Mouse (Mus musculus) heart, adult 9 months (tissue): Measurements from ENCODE around the gene Col6a5.
"Not testable (repeated sequence)": the region's sequence is repeated elsewhere in the genome, so short reads cannot be mapped to it uniquely, and the experiment has no call there.

Experiments
- DNase-seq, 2 experiments: peaks; one replicate each; pipeline ENCODE4 v3.0.0; 2022; ENCODE audit warnings: low spot score in 2 of 2

Gene Col6a5

DNA sequence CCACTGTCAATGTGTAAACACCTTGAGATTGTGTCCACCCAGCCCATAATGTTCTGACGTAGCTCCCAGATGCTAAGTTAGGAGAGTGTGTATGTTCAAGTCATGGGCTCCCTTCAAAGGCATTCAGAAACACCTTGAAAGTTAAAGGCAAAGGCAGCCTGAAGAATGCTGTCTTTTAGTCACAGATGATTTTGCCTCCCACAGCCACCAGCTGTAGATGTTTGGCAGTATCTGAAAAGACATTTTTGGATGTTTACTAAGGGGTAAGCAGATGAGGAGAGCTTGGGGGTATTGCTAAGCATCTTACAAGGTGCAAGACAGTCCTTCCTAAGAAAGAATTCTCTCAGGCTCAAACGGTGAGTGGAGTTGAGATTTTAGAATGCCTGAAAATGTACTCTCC lies 50.3 kb downstream of the Col6a5 start:
- DNase-seq: no peak

DNA sequence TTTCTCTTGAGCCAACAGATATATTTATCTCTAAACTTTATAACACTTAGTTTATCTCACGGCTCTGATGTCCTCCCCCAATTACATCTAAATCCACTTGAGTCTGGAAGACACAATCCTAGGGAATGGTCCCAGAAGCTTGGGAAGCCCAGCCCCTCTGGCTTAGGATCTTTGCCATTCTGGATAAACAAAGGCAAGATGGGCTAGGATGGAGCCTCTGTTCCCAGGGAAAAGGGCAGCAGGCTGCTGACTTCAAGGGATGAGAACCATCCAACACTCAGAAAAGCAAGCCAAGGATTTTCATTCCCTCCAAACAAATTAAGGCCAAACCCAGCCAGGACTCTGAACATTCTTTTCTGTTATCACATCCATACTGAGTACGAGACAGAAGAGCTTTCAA lies 51.1 kb downstream of the Col6a5 start:
- no peak for DNase-seq

DNA sequence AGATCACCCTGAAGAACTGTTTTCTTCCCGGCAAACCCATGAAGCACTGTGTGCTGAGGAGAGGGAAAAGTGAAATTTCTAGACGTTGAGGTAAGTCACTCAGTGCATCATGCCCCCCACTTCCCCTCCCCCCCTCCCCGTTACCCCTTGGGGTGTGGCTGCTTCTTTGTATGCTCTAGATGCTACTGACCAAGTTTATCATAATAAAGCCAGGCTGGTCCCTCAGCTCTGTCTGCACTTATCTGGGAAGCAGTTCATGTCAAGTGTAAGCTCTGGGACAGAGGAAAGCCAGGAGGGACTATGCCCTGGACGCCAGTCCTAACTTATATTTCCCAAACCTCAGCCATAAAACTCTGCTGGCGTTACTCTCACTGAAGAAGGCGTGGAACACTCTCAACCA lies 53.0 kb downstream of the Col6a5 start:
- no peak for DNase-seq

DNA sequence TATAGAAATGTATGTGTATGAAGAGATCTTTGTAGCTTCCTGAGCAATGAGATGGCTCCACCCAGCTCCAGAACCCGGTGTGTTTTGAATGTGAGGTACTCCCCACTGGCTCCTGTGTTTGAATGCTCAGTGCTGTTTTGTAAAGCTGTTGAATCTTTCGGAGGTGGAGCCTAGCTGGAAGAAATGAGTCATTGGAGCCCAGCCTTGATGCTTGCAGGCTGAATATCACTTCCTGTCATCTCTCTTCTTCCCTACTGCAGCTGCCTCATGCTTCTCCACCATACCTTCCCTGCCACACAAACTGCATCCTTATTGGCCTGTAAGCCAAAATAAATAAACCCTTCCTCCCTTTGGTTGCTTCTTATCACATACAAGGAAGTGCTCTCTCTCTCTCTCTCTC lies 72.9 kb downstream of the Col6a5 start:
- peak in 1 of 2 experiments; percentile 7 for DNase-seq

DNA sequence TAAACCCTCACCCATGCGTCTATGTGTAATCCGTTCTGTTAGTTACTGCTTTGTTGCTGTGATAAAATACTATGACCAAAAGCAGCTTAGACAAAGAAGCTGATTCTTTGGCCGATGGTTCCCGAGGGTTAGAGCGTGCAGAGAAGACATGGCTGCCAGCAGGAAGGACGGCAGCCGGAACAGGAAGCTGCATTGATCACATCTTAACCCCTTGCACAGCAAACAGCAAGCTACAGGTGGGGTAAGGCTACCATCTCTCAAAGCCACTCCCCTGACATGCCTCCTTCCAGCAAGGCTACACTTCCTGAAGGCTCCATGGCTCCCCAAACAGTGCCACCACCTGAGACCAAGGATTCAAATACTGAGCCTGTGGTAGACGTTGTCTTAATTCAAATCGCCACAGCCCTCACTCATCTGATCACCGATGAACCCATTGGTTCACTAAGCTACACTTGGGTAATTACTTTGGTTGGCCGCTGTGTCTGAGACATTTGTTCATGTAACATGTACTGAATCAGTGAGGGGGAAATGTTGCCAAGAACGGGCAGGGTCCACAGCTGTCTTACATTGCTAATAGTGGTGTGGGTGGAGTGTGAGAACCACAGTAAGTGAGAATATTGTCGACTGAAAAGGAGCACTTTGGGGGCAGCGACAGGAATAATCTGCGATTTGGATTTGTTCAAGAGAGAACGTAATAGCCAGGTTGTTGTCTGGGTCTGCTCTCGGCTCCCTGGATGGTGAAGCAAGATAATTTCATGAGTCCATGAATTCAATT lies 75.6 kb downstream of the Col6a5 start:
- DNase-seq: no peak

DNA sequence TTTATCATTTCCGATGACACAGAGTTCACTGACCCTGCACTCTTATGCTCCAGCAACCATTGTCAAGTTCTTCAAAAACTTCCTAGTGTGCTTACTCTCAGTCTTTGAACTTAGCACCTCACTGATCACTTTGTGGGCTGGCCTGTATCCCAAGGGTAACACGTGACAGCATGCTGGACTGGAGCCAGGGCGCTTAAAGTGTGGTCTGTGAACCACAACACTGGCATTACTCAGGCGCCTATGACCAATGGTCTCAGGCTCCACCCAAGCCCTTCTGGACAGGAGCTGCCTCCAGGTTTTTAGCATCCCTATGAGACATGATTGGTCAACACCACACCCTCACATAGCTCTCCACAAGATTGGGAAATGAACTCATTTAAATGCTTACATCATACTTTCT lies 79.7 kb downstream of the Col6a5 start:
- DNase-seq: no peak

DNA sequence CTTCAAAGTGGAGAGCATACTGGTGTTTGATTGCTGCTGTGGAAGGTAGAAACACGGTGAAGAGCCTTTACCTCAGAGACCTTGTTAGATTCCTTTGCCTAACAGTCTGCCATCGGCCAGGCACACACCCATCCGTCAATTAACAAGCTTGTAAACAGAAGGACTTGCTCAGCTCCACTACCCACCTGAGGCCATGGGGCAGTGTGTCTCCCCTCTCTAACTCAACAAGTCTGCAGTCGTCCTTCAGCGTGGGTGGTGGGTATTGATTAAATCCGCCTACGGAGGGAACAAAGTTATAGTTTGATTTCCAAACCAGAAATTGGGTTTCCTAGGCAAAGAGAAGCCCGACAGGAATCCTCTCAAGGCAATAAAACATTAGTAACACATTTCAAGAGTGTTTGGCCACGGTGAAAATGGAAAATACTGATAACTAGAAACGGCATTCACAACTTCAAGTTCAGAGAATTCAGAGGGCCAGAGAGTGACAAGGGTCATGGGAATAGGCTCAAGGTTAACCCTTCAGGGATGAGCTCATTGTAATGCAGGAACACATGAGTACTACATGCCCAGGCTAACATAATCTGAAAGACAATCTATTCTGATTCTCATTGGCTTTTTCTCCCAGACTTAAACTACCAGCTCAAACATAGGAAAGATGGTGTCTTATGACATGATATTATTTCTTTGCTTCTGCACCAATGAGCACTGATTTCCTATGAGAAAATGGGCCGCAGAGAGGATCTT lies 81.9 kb downstream of the Col6a5 start:
- DNase-seq: no peak

DNA sequence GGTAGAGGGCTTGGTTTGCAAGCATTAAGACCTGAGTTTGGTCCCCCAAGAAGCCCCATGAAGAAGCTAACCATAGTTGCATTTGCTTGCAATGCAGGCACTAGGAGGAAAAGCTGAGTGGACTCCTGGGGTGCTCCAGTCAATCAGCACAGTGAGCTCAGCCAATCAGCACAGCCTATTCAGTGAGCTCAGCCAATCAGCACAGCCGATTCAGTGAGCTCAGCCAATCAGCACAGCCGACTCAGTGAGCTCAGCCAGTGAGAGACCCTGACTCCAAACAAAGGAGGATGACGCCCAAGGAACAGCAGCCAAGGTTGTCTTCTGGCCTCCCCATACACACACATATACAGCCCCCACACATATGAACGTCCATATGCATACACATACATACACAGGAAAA lies 84.3 kb downstream of the Col6a5 start:
- DNase-seq: no peak

DNA sequence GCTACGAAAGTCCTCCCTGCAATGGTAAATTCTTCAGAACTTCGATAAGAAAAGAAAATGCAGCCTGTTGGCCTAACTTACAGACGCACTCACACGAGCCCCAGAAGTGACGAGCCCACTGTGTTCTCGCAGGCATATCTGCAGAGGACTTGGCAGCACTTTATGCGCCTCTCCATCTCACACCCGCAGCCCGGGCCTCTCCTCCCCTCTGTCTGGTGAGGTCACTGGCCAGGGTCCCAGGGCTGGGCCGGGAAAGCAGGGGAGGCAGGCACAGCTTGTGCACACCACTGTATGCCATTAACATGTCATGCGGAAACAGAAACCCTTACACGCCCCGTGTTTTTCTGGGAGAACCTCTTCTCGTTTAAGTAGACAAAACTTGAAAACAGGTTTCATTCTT lies 88.8 kb downstream of the Col6a5 start:
- peak; percentile 18 to 41 for DNase-seq

DNA sequence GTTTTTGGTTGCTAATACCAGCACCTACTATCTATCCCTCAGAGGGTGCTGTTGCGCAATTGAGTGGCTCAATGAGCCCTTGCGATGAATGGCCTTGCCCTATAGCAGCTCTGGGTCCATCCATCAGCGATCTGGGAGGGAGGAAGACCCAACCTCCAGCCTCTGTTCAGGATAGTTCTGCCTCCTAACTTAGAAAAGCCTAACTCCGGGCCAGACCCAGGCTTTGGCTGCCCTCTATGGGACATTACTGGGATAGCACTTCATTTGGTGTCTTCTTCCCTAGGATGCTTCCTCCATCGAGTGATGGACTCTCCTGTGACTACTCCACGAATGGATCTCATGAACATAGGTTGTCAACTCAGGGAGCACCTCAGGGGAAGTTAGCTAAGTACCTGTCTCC lies 102.7 kb downstream of the Col6a5 start:
- peak; percentile 37 to 61 for DNase-seq

DNA sequence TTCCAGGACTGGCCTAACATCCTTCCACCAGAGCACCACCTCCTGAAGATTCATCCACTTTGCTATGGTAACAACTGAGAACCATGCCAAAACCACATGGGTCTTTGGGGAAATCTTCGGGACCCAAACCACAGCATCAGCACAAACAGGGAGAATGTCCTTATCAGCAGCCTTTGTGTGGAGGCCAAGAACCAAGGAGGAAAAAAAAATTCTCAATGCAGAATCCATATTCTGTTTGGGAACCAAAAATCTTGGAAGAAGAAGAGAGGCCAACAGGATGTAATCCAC lies 107.7 kb downstream of the Col6a5 start:
- peak in 1 of 2 experiments; percentile 70 for DNase-seq

DNA sequence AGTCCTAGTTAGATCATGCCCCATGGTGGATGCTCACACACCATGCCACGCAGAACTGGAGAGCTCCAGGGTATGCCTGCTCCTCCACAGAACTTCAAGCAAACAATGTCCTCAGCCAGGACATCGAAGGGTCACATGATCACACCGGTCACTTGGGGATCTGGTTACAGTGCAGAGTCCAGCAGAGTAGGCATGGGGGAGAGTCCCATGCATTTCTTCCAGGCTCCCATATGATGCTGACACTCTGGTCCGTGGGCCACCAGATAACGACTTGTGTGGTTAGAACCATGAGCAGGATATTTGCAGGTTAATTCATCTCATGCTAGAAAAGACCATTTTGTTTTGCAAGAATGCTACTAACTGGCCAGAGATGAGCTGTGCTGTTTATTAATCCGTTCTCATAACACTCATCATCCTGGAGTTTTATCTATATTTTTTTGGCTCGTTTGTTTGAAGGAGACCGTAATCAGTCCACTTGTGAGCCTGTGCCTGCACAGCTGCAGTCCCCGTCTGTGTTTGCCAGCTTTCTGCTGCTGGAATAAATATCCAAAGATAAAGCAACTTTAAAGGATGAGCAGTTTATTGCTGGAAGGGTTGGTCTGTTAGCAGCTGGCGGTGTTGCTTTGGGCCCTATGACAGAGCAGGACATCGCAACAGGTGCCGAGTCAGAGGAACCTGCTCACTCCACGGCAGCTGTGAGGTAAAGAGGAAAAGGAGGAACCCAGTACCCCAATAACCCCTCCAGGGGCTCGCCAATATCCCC lies 108.2 kb downstream of the Col6a5 start:
- DNase-seq: peak; percentile 58 to 62

DNA sequence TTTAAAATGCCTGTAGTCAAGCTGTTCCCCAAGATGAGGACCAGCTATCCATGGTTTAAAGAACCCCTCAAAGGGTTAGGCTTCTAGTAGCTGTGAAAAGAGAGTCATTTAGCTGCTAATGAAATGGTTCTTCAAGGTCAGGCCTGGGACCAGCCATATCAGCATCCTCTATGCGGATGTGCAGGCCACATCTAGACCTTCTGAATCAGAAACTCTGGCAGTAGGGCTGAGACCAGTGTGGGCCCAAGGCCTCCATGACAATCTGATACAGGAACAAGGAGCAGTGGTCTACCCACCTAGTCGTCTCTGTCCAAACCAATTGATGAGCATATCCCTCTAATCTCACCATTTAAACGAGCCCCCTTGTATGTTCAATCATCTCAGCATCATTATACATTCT lies 109.4 kb downstream of the Col6a5 start:
- no peak for DNase-seq

DNA sequence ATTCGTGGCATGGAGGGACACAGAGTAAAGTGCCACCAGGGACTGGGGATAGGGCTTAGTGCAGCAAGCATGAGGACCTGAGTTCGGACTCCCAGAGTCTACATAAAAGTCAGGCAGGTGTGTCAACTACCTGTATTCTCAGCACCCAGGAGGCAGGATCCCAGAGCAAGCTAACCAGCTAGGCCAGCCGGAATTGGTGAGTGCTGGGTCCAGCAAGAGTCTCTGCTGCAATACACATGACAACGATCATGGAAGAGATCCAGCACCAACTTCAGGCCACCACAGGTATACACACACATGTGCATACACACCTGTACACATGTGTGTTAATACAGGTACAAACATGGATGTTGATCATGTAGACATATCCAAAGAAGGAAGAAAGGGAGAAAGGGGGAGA lies 112.0 kb downstream of the Col6a5 start:
- DNase-seq: no peak

DNA sequence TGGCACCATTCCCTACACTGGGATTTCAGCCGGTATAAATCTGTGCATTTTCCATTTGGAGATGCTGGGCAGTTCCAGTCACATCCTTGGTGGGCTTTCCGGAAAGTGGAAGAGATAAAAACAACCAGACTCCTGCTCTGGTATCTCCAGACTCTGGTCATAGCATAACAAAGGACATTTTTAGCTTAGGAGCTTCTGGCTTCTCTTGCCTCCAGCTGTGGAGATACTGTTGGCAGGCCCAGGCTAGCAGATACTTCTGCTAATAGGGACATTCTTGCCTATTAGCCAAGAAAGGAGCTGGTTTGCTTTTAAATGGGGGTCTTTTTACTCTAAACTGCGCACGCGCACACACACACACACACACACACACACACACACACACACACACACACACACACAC lies 113.2 kb downstream of the Col6a5 start:
- peak; percentile 32 to 48 for DNase-seq

DNA sequence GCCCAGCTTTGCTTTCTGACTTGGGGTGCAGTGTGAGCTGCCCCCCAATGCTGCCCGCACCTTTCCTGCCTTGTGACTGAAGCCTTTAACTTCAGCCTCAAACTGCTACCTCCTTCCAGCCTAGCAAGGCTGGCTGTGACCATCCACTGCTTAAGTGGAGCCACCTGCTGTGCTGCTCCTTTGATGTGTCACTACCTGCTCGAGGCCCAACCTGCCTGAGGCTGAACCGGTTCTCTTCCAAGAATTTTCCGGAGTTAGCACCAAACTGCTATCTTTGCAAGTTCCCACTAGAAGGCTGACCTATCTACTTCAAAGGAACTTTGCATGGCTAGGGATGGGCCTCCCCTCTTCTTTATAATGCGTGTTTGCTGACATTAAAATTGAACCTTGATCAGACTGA lies 119.1 kb downstream of the Col6a5 start:
- DNase-seq: not testable (repeated sequence)

DNA sequence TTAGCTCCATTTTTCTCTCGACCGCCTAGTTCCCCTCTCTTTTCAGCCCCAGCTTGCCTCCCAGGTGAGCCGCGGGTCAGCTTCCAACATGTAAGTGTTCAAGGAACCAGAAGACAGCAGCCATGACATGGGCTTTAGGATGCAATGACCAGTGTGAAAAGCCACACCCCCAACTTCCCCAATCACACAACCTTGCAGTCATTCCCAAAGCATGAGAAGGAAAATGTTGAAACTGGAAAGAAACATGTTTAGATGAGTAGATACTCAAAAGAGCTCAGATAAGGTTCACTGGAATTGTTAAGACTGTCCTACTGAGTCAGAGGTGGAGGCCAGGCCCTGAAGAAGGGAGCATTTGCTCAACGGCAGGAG lies 121.3 kb downstream of the Col6a5 start:
- no peak for DNase-seq

DNA sequence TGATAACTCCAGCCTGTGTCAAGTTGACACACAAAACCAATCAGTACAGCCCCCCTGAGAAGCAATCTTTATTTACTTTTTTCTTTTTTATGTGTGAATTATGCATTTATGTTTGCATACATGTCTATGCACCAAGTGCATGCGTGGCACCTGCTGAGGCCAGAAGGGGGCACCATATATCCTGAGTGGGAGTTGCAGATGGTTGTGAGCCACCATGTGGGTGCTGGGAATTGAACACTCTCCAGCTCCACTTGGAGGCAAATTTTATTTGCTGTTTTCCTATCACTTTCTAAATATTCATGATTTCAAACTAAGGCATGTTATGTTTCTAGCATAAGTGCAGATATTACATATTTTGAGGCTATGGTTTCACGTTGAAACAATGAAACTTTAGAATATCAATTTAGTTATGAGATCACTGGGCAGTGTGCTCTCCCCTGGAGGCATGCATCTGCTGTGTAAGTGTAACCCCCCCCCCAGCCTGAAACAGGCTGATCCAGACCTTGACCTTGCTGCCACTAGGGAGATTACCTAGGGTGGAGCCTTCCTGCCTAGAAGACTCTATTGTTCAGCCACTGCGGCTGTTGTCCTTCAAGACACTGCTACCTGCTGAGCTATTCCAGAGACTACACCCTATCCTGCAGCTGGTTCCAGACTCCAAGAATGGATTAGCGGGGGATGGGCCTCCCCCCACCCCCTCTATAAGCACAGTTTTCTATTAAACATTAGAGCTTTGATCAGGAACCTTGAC lies 121.9 kb downstream of the Col6a5 start:
- no peak for DNase-seq

DNA sequence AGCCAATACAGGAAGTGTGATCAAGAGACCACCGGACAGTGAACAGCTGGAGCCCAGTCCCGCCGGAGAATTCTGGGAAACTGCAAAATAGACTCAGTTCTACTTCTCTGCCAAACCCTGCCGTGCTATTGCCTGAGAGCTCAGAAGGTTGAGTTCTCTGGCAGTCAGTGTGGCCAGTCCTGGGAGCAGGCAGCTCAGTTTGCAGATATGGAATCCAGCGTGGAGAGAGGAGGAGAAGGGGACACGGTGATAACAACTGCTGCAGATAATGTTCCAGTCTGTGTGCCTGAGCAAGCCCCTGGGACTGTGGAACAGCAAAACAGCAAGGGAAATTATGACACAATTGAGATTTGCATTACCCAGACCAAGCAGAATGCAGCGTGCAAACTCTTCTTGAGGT lies 124.9 kb downstream of the Col6a5 start:
- peak; percentile 64 to 79 for DNase-seq

DNA sequence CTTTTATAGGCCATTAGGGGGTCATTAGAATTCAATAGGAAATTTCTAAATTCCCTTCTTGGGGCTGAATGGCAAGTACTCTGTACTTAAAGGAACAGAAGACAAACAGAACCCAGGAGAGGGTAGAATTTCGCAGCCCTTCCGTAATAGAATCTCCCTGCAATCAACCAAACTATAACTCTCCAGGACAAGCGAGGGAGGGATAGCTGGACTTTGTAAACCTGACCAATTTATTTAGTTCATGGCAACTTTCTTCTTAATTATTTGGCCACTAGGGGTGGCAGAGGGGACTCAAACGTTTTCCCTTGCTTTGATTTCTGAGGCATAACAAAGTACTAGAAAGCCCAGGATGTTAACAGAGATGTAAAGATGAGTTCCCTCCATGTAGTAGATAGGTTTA lies 125.6 kb downstream of the Col6a5 start:
- DNase-seq: no peak

DNA sequence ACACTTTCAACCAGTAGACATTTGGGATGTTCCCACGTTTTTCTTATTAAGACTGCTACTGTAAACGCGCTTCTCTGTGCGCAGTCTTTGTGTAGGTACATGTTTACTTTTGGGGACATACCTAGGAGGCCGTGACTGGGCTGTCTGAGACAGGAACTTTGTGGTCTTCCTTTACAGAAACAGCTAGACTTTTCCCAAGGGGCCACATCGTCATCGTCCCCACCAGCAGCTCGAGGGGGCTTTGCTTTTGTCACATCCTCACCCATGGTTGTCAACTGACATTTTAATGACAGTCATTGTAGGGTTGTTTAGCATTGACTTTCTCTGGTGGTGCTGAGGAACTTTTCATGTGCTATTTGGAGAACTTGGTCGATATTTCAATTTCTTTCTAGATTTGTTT lies 129.2 kb downstream of the Col6a5 start:
- no peak for DNase-seq

DNA sequence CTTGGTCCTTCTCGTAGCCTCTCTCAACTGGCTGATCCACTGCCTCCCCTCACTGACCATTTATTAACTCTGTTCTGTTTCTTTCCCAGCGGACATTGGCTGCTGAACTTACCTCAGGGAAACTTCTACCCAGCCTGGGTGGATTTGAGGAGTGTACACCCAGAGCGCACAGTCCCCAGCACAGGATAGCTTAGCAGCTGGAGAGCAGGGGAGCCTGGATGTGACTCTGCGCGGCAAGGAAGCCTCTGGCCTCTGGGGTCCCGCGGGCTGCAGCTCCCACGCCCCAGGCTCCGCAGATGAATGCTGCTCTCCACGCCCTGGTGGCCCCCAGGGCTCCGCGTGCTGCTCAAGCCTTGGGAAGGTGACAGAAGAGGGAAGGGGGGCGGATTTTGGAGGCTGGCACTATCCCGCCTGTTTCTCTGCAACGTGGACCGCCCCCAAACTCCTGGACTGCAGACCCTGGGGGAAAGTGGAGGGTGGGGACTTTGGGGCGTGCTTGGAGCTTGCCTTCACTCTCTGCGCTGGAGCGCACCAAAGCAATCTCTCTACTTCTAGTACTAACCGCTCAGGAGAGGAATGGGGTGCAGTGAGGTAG lies 132.6 kb downstream of the Col6a5 start, which contains the start of gene Col6a6:
Gene Col6a6, minus strand, starts transcription at position 370 of the 595 bp plus-strand sequence.
- DNase-seq: peak in 1 of 2 experiments; percentile 21
